Mouse (Mus musculus): ENCODE results near the gene Cfap58.

Cfap58 gene

DNA sequence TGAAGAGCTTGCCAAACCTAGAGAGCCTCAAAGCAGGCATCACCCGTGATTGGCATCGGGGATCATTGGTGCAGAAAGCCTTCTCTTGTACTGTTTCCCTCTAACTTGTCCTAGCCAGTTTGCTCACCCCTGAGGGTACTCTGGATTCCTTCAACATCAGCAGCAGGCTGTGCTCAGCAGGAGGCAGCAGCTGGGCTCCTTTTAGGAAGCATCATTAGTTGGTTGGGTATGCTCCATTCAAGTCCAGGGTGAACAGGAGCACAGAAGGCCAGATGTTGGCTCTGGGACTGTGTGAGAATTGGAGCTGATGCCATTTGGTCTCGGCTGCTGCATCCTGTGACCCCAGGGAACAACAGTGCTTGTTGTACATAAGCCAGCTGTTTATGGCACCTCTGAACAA, 142.2 kb downstream of the Cfap58 start:
- no peak for DNase-seq (ENCODE audit: low read depth)

DNA sequence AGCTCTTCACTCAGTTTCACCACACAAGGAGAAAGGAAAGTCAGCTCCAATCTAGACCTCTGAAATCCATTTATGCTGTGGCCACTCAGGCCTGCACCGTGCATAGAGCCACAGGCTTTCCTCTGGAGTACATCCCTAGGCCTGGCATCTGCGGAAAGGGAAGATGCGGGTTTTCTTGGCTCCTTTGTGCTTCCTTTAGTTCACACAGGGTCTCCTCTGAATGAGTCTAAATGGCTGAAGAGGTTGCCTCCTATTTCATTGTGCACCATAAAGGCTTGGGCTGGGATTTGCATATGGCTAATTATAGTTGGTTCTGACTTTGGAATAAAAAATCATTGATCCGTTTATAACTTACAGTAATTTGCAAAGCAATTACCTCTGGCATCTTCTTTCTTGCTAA, 144.0 kb downstream of the Cfap58 start:
- DNase-seq (ENCODE audit: low read depth), result no peak

Measured in NIH3T3 (cell line).